33 mouse cellular contexts compared by ENCODE assay signal in the genomic region with DNA sequence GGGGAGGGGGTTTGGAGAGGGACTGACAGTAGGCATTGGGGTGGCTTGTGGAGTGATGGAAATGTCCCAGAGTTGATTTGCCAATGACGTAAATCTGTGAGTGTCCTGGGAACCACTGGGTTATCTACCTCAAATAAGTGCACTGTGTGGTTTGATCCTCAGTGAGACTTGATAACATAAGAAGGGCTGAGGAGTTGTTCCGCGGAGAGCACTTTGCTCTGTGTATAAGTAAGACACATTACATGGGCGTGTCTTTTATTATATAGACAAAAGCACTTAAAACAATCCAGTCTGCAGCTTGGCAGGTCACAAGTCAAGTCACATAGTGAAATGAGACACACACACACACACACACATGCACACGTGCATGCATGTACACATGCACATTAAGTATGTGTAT.
"Had no signal": no experiment of that assay in that cellular context is flagged by ENCODE, and none has a peak within 500 bp of the region (broad histone marks: within the 10 kb centered on the region; RNA-seq: fewer than 3 reads in every experiment).

No protein-coding gene starts in this region.

- ATAC-seq: hindbrain, embryonic 16.5 days; hindbrain, postnatal 0 days; inflammation-experienced regulatory T-cells, adult 6 months had no signal

- H3K36me3 ChIP-seq: heart, embryonic 10.5 days; heart, embryonic 12.5 days; heart, embryonic 13.5 days; heart, embryonic 15.5 days; hindbrain, embryonic 10.5 days; hindbrain, embryonic 12.5 days; hindbrain, embryonic 13.5 days; hindbrain, embryonic 15.5 days; kidney, embryonic 15.5 days had no signal

- H3K4me2 ChIP-seq: heart, embryonic 11.5 days; heart, embryonic 12.5 days; heart, embryonic 13.5 days; heart, embryonic 15.5 days; hindbrain, embryonic 12.5 days; hindbrain, embryonic 13.5 days; hindbrain, embryonic 14.5 days; hindbrain, embryonic 15.5 days; kidney, embryonic 15.5 days had no signal

- H3K27ac ChIP-seq: heart, embryonic 10.5 days; heart, embryonic 13.5 days; heart, embryonic 15.5 days; hindbrain, embryonic 10.5 days; hindbrain, embryonic 12.5 days; hindbrain, embryonic 13.5 days; hindbrain, embryonic 14.5 days; hindbrain, embryonic 15.5 days; hindbrain, postnatal 0 days; kidney, embryonic 15.5 days; kidney, postnatal 0 days; layer of hippocampus, adult 2 months; left cerebral cortex, adult 2 months had no signal

- H3K4me1 ChIP-seq: heart, embryonic 12.5 days; heart, embryonic 13.5 days; heart, embryonic 15.5 days; hindbrain, embryonic 10.5 days; hindbrain, embryonic 12.5 days; hindbrain, embryonic 13.5 days; hindbrain, embryonic 15.5 days; kidney, embryonic 15.5 days had no signal

- DNase-seq: heart, postnatal 10 days; heart, postnatal 14 days; heart, postnatal 36 days; heart, postnatal 4 days; kidney, adult 11 months; kidney, adult 18-20 months; kidney, adult 2 months; kidney, adult 8-10 months; kidney, adult 9 months; kidney, postnatal 10 days; kidney, postnatal 14 days; kidney, postnatal 25 days; kidney, postnatal 36 days; kidney, postnatal 4 days; layer of hippocampus, adult 9-11 months; layer of hippocampus, postnatal 36 days had no signal

- H3K4me3 ChIP-seq: heart, embryonic 10.5 days; heart, embryonic 12.5 days; heart, embryonic 13.5 days; heart, embryonic 15.5 days; hindbrain, embryonic 10.5 days; hindbrain, embryonic 12.5 days; hindbrain, embryonic 13.5 days; hindbrain, embryonic 15.5 days; kidney, embryonic 15.5 days; layer of hippocampus, adult 2 months; left cerebral cortex, adult 2 months had no signal

- H3K27me3 ChIP-seq: hindbrain, embryonic 12.5 days; hindbrain, embryonic 13.5 days; hindbrain, embryonic 15.5 days; kidney, embryonic 15.5 days had no signal

- H3K9me3 ChIP-seq: heart, embryonic 10.5 days; heart, embryonic 12.5 days; heart, embryonic 13.5 days; heart, embryonic 15.5 days; hindbrain, embryonic 10.5 days; hindbrain, embryonic 12.5 days; hindbrain, embryonic 13.5 days; hindbrain, embryonic 15.5 days; kidney, embryonic 15.5 days had no signal

- H3K9ac ChIP-seq: heart, embryonic 12.5 days; heart, embryonic 13.5 days; heart, embryonic 15.5 days; hindbrain, embryonic 12.5 days; hindbrain, embryonic 13.5 days; hindbrain, embryonic 14.5 days; hindbrain, embryonic 15.5 days; kidney, embryonic 15.5 days had no signal
